Mouse (Mus musculus): ENCODE data around the gene Adamtsl3. TPM values are rescaled to one million over a fixed set of nuclear protein-coding genes. Genes with fewer than 3 reads are reported as not detected.

Gene Adamtsl3
- total and polyA plus RNA-seq, 2 experiments from 2014 or later, result 1.5 to 9.7 TPM

- DNase-seq (ENCODE audit: low spot score), result no peak
- Histone ChIP-seq H3K9me3 (ENCODE audit: low read length) (no peaks in the 10 kb centered on the region), H3K27me3 (ENCODE audit: insufficient read depth, low read length) (no peaks in the 10 kb centered on the region), H3K4me3 (ENCODE audit: low read length) (no peak overlapping the region), H3K4me1 (ENCODE audit: insufficient read depth, low read length) (no peaks in the 10 kb centered on the region), H3K36me3 (ENCODE audit: insufficient read depth, low read length) (no peaks in the 10 kb centered on the region), H3K4me2 (ENCODE audit: low read depth, low read length) (no peak overlapping the region), H3K9ac (replicated peaks; ENCODE audit: low read length) (no peak overlapping the region), H3K27ac (no peak overlapping the region)
- no peak for TF ChIP-seq CTCF (IDR thresholded peaks at IDR 0.05; ENCODE audit: low read depth)
- no peak for ATAC-seq
- 32% methylated on average over 7 of the region's 7 CpGs for WGBS
Observed at GRCm38 (mm10) chr7:82625342-82625741, 289.8 kb downstream of the Adamtsl3 start.

- H3K4me1 ChIP-seq (ENCODE audit: insufficient read depth, low read length), result peaks cover 3% of the 10 kb centered on the region; the same call in 1 of the 2 replicates
- no peak overlapping the region for H3K9ac ChIP-seq (replicated peaks; ENCODE audit: low read length)
- H3K4me2 ChIP-seq (ENCODE audit: low read depth, low read length), result no peak overlapping the region; the same call in 1 of the 2 replicates
- DNase-seq (ENCODE audit: low spot score) (no peak), ATAC-seq (no peak)
- H3K27me3 ChIP-seq (ENCODE audit: insufficient read depth, low read length), result no peaks in the 10 kb centered on the region
- no peaks in the 10 kb centered on the region for H3K9me3 ChIP-seq (ENCODE audit: low read length)
- H3K27ac ChIP-seq, result no peak overlapping the region
- peaks cover 3% of the 10 kb centered on the region; the same call in 1 of the 2 replicates for H3K36me3 ChIP-seq (ENCODE audit: insufficient read depth, low read length)
- no peak overlapping the region for H3K4me3 ChIP-seq (ENCODE audit: low read length)
- TF ChIP-seq CTCF (IDR thresholded peaks at IDR 0.05; ENCODE audit: low read depth), result no peak
- 84% methylated on average over 3 of the region's 3 CpGs for WGBS
Observed at GRCm38 (mm10) chr7:82647183-82647582, 311.7 kb downstream of the Adamtsl3 start.

GRCm38 (mm10) chr7:82647909-82648308 is 312.4 kb downstream of the Adamtsl3 start:
- Histone ChIP-seq H3K9ac (replicated peaks; ENCODE audit: low read length) (peak overlapping the region; percentile 71), H3K4me1 (ENCODE audit: insufficient read depth, low read length) (peaks cover 3% of the 10 kb centered on the region; the same call in 1 of the 2 replicates), H3K9me3 (ENCODE audit: low read length) (no peaks in the 10 kb centered on the region), H3K4me2 (ENCODE audit: low read depth, low read length) (peak overlapping the region; percentile 66), H3K27me3 (ENCODE audit: insufficient read depth, low read length) (no peaks in the 10 kb centered on the region), H3K36me3 (ENCODE audit: insufficient read depth, low read length) (peaks cover 4% of the 10 kb centered on the region; the same call in 1 of the 2 replicates), H3K27ac (no peak overlapping the region), H3K4me3 (ENCODE audit: low read length) (peak overlapping the region; percentile 78)
- 27% methylated on average over 4 of the region's 4 CpGs for WGBS
- ATAC-seq, result no peak; the same call in 1 of the 2 replicates
- TF ChIP-seq CTCF (IDR thresholded peaks at IDR 0.05; ENCODE audit: low read depth), result no peak
- no peak for DNase-seq (ENCODE audit: low spot score)

- peaks cover 4% of the 10 kb centered on the region; the same call in 1 of the 2 replicates for H3K36me3 ChIP-seq (ENCODE audit: insufficient read depth, low read length)
- H3K27ac ChIP-seq, result peak within 1 kb of the TSS; percentile 20; the same call in 1 of the 2 replicates
- H3K9ac ChIP-seq (replicated peaks; ENCODE audit: low read length), result peak within 1 kb of the TSS; percentile 71
- peak within 1 kb of the TSS; percentile 66 for H3K4me2 ChIP-seq (ENCODE audit: low read depth, low read length)
- ATAC-seq (peak; percentile 99), DNase-seq (ENCODE audit: low spot score) (peak; percentile 98)
- no peaks in the 10 kb centered on the region for H3K9me3 ChIP-seq (ENCODE audit: low read length)
- WGBS, result under 1% methylated on average over 46 of the region's 46 CpGs
- no peaks in the 10 kb centered on the region for H3K27me3 ChIP-seq (ENCODE audit: insufficient read depth, low read length)
- peaks cover 3% of the 10 kb centered on the region; the same call in 1 of the 2 replicates for H3K4me1 ChIP-seq (ENCODE audit: insufficient read depth, low read length)
- peak within 1 kb of the TSS; percentile 78 for H3K4me3 ChIP-seq (ENCODE audit: low read length)
- TF ChIP-seq CTCF (IDR thresholded peaks at IDR 0.05; ENCODE audit: low read depth), result peak; percentile 34; the same call in 1 of the 2 replicates
Observed at GRCm38 (mm10) chr7:82648353-82649080, 313.0 kb downstream of the Adamtsl3 start, which contains the start of the genes Saxo2 and Efl1. Gene Saxo2, minus strand, starts transcription at chr7:82648528. Gene Efl1, plus strand, starts transcription at chr7:82648614.

- H3K36me3 ChIP-seq (ENCODE audit: insufficient read depth, low read length), result peaks cover 4% of the 10 kb centered on the region; the same call in 1 of the 2 replicates
- DNase-seq (ENCODE audit: low spot score), result no peak
- no peaks in the 10 kb centered on the region for H3K27me3 ChIP-seq (ENCODE audit: insufficient read depth, low read length)
Observed at GRCm38 (mm10) chr7:82649081-82649445, 313.6 kb downstream of the Adamtsl3 start.

More at GRCm38 (mm10) chr7:82649081-82649445, 313.6 kb downstream of the Adamtsl3 start:
- ATAC-seq, result no peak
- peak overlapping the region; percentile 71; the same call in 1 of the 2 replicates for H3K9ac ChIP-seq (replicated peaks; ENCODE audit: low read length)
- 20% methylated on average over 6 of the region's 6 CpGs for WGBS
- no peak for TF ChIP-seq CTCF (IDR thresholded peaks at IDR 0.05; ENCODE audit: low read depth)
- H3K9me3 ChIP-seq (ENCODE audit: low read length), result no peaks in the 10 kb centered on the region
- no peak overlapping the region for H3K27ac ChIP-seq
- H3K4me3 ChIP-seq (ENCODE audit: low read length), result peak overlapping the region; percentile 78
- peaks cover 3% of the 10 kb centered on the region; the same call in 1 of the 2 replicates for H3K4me1 ChIP-seq (ENCODE audit: insufficient read depth, low read length)
- H3K4me2 ChIP-seq (ENCODE audit: low read depth, low read length), result peak overlapping the region; percentile 66

Other genes with a start within 250 kb of the Adamtsl3 start
- 35.8 and 40.5 TPM in 2 replicates for gene Sh3gl3, start 161.9 kb upstream of the Adamtsl3 start, total RNA-seq (2014; rRNA removed)
- gene Sh3gl3, start 161.9 kb upstream of the Adamtsl3 start, polyA plus RNA-seq (2015; fragmentation: Nextera tagmentation; extraction: Ambion mirVana), result 77.5 and 79.0 TPM in 2 replicates

All from hindbrain, postnatal 0 days (tissue).